Mouse (Mus musculus): ENCODE data around the gene Mki67. TPM values are rescaled to one million over a fixed set of nuclear protein-coding genes. Genes with fewer than 3 reads are reported as not detected.

Gene Mki67
- polyA plus RNA-seq, 1 experiment from 2014 or later, result 7.2 TPM

DNA sequence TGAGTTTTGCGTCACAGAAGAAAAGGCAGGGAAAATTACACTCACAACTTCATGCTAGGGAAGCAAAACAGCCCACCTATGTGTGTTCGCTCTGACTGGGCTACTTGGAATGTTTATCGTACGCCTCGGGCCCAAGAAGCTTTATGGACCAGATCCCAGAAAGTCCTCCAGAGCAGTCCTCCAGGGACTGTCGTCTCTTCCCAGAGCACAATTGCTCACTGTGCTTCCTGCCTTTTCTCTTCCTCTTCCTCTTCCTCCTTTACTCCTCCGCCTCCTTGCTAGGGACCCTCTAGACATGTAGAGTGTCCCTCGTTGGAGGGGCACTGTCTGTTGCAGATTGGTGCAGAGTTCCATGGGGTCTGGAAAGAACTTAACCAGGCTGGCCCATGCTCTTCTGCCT, 67.3 kb downstream of the Mki67 start:
- ATAC-seq (ENCODE audit: low FRiP score), result no peak
- H3K4me1 ChIP-seq (replicated peaks; ENCODE audit: control insufficient read depth, insufficient read depth, low read length), result no peaks in the 10 kb centered on the region
- H3K36me3 ChIP-seq (replicated peaks; ENCODE audit: control insufficient read depth, insufficient read depth), result no peaks in the 10 kb centered on the region
- H3K27me3 ChIP-seq (ENCODE audit: control insufficient read depth, insufficient read depth, low read length), result no peaks in the 10 kb centered on the region
- no peaks in the 10 kb centered on the region for H3K9me3 ChIP-seq (ENCODE audit: control insufficient read depth, low read length)
- DNase-seq (ENCODE audit: low spot score), result no peak
- H3K4me2 ChIP-seq (replicated peaks), result no peak overlapping the region
- WGBS, result 87% methylated on average over 8 of the region's 8 CpGs
- H3K4me3 ChIP-seq (replicated peaks; ENCODE audit: low read length), result no peak overlapping the region
- no peak overlapping the region for H3K9ac ChIP-seq
- no peak overlapping the region for H3K27ac ChIP-seq

DNA sequence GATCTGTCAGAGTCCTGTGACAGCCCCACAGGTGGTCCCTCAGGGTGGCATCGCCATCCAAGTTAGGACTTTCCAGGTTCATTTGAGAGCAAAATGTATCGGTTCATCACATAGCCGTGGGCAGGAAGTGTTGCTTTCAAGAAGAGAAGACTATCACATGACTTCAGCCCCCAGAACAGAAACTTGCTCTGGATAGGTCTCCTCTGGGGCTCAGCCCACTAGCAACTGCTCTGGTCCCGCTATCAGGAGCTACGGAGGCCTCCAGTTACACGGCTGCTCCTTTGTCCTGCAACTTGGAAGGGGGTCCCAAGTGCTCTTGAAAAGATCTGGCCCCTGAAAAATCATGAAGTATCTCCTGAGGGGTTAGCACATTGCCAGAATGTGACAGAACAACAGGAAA, 69.2 kb downstream of the Mki67 start:
- H3K9ac ChIP-seq, result no peak overlapping the region
- DNase-seq (ENCODE audit: low spot score), result no peak
- WGBS, result 81% methylated on average over 6 of the region's 6 CpGs
- H3K4me2 ChIP-seq (replicated peaks), result no peak overlapping the region
- H3K9me3 ChIP-seq (ENCODE audit: control insufficient read depth, low read length), result no peaks in the 10 kb centered on the region
- no peaks in the 10 kb centered on the region for H3K36me3 ChIP-seq (replicated peaks; ENCODE audit: control insufficient read depth, insufficient read depth)
- H3K27me3 ChIP-seq (ENCODE audit: control insufficient read depth, insufficient read depth, low read length), result no peaks in the 10 kb centered on the region
- no peaks in the 10 kb centered on the region for H3K4me1 ChIP-seq (replicated peaks; ENCODE audit: control insufficient read depth, insufficient read depth, low read length)
- H3K27ac ChIP-seq, result no peak overlapping the region
- H3K4me3 ChIP-seq (replicated peaks; ENCODE audit: low read length), result no peak overlapping the region
- no peak for ATAC-seq (ENCODE audit: low FRiP score)

GRCm38 (mm10) chr7:135644452-135644851, 71.7 kb downstream of the Mki67 start:
- H3K9me3 ChIP-seq (ENCODE audit: control insufficient read depth, low read length), result no peaks in the 10 kb centered on the region
- WGBS, result 90% methylated on average over 1 of the region's 1 CpGs
- ATAC-seq (ENCODE audit: low FRiP score), result no peak

GRCm38 (mm10) chr7:135641698-135642507, 74.3 kb downstream of the Mki67 start:
- DNase-seq (ENCODE audit: low spot score) (peak; percentile 68), ATAC-seq (ENCODE audit: low FRiP score) (peak; percentile 57)
- 45% methylated on average over 14 of the region's 14 CpGs for WGBS
- H3K9me3 ChIP-seq (ENCODE audit: control insufficient read depth, low read length), result no peaks in the 10 kb centered on the region
- H3K9ac ChIP-seq, result no peak overlapping the region
- no peak overlapping the region for H3K4me2 ChIP-seq (replicated peaks)
- no peaks in the 10 kb centered on the region for H3K27me3 ChIP-seq (ENCODE audit: control insufficient read depth, insufficient read depth, low read length)
- H3K4me1 ChIP-seq (replicated peaks; ENCODE audit: control insufficient read depth, insufficient read depth, low read length), result no peaks in the 10 kb centered on the region
- no peak overlapping the region for H3K4me3 ChIP-seq (replicated peaks; ENCODE audit: low read length)
- no peaks in the 10 kb centered on the region for H3K36me3 ChIP-seq (replicated peaks; ENCODE audit: control insufficient read depth, insufficient read depth)
- 0 out of 2 replicates have a peak overlapping the region, but pooled peaks have one; percentile 5 for H3K27ac ChIP-seq

More at GRCm38 (mm10) chr7:135644452-135644851, 71.7 kb downstream of the Mki67 start:
- H3K9ac ChIP-seq, result no peak overlapping the region
- H3K4me3 ChIP-seq (replicated peaks; ENCODE audit: low read length), result no peak overlapping the region
- H3K36me3 ChIP-seq (replicated peaks; ENCODE audit: control insufficient read depth, insufficient read depth), result no peaks in the 10 kb centered on the region
- H3K27ac ChIP-seq, result no peak overlapping the region
- H3K27me3 ChIP-seq (ENCODE audit: control insufficient read depth, insufficient read depth, low read length), result no peaks in the 10 kb centered on the region
- no peaks in the 10 kb centered on the region for H3K4me1 ChIP-seq (replicated peaks; ENCODE audit: control insufficient read depth, insufficient read depth, low read length)
- DNase-seq (ENCODE audit: low spot score), result no peak
- H3K4me2 ChIP-seq (replicated peaks), result no peak overlapping the region

Other genes with a start within 250 kb of the Mki67 start
- gene Clrn3, start 187.7 kb downstream of the Mki67 start, polyA plus RNA-seq (2014; fragmentation: Nextera tagmentation; extraction: Ambion mirVana), result not detected in 2 replicates
- 6.9 and 7.9 TPM in 2 replicates for gene Ptpre, start 178.9 kb downstream of the Mki67 start, polyA plus RNA-seq (2014; fragmentation: Nextera tagmentation; extraction: Ambion mirVana)

All from hindbrain, embryonic 14.5 days (tissue).